ENCODE assay signal across 20 mouse cellular contexts in the genomic region with DNA sequence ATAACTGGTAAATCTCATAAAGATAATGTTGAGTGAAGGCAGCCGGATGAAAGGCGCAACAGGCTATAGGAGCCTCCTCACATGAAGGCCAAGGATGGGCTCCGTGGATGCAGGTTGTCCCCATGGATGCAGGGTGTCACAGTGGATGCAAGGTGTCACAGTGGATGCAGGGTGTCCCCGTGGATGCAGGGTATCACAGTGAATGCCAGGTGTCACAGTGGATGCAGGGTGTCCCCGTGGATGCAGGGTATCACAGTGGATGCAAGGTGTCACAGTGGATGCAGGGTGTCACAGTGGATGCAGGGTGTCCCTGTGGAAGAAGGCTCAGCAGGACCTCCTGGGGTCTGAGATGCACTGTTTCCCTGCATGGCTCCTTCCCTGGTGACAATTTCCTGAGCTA. TPM values are rescaled to one million over a fixed set of nuclear protein-coding genes. Genes with fewer than 3 reads are reported as not detected.
"Had no signal": no experiment of that assay in that cellular context is flagged by ENCODE, and none has a peak within 500 bp of the region (broad histone marks: within the 10 kb centered on the region; RNA-seq: fewer than 3 reads in every experiment).

No protein-coding gene starts in this region.

- ATAC-seq: liver, postnatal 0 days; lung, postnatal 0 days; midbrain, embryonic 13.5 days; midbrain, embryonic 15.5 days had no signal

- H3K36me3 ChIP-seq: liver, embryonic 13.5 days; liver, embryonic 15.5 days; lung, embryonic 15.5 days; midbrain, embryonic 13.5 days; midbrain, embryonic 15.5 days; neural tube, embryonic 12.5 days had no signal

- H3K27ac ChIP-seq: liver, embryonic 13.5 days; liver, embryonic 15.5 days; macrophage; midbrain, embryonic 13.5 days; midbrain, embryonic 15.5 days; neural tube, embryonic 12.5 days had no signal

- H3K9me3 ChIP-seq: liver, embryonic 13.5 days; liver, embryonic 15.5 days; lung, embryonic 15.5 days; midbrain, embryonic 13.5 days; midbrain, embryonic 15.5 days; neural tube, embryonic 12.5 days had no signal

- H3K27me3 ChIP-seq: liver, embryonic 13.5 days; liver, embryonic 15.5 days; lung, embryonic 15.5 days; midbrain, embryonic 13.5 days; midbrain, embryonic 15.5 days; neural tube, embryonic 12.5 days had no signal

- H3K4me1 ChIP-seq: liver, embryonic 13.5 days; liver, embryonic 15.5 days; lung, embryonic 15.5 days had no signal

- DNase-seq: liver, embryonic 13.5 days; liver, postnatal 0 days; lung, adult 2 months; lung, postnatal 14 days; lung, postnatal 36 days; right cerebral cortex, postnatal 14 days; spleen, adult 18-20 months; thymus, adult 18-20 months; thymus, postnatal 14 days; thymus, postnatal 36 days had no signal

- H3K9ac ChIP-seq: liver, embryonic 13.5 days; liver, embryonic 15.5 days; liver, postnatal 0 days; lung, embryonic 15.5 days; midbrain, embryonic 13.5 days; midbrain, embryonic 15.5 days; neural tube, embryonic 12.5 days had no signal

- H3K4me3 ChIP-seq: liver, embryonic 13.5 days; liver, embryonic 15.5 days; lung, embryonic 15.5 days; midbrain, embryonic 13.5 days; midbrain, embryonic 15.5 days; neural tube, embryonic 12.5 days had no signal

RNA-seq across cellular contexts. Expression of a gene that starts 44.3 kb away (rescaled TPM):
- total RNA-seq: megakaryocyte progenitor cell, adult 5-6 weeks; monocyte, adult 5-6 weeks; neutrophil, adult 5-6 weeks had no signal
- polyA plus RNA-seq: liver, embryonic 13.5 days; liver, embryonic 15.5 days; liver, postnatal 0 days; macrophage had no signal
